Mouse (Mus musculus): ENCODE measurements around the gene Col4a1. TPM values are rescaled to one million over a fixed set of nuclear protein-coding genes. Genes with fewer than 3 reads are reported as not detected.

Col4a1 gene
- polyA plus RNA-seq, 1 experiment = 136 TPM

DNA sequence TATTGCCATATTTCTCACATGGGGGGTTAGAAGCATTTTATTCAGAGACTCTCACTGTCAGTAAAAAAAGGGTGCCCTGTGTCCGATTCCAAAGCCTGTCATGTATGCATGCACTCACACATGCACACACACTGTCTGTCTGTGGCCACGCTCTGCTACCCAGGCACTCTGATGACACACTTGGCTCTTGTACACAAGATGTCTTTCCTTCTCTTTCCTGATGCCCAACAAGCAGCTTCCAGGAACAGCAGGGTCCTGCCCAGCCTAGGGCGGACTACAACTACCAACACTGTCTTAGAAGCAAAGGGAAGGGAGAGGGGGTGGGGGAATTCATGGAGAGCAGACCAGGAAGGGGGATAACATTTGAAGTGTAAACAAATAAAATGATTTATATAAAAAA, 162.4 kb downstream of the Col4a1 start:
- Histone ChIP-seq H3K27ac (ENCODE audit: insufficient read depth, low read depth, low read length) (no peak overlapping the region), H3K4me1 (ENCODE audit: control insufficient read depth, insufficient read depth, insufficient read length, low read length) (no peaks in the 10 kb centered on the region), H3K4me3 (ENCODE audit: low read depth, low read length) (no peak overlapping the region), H3K27me3 (ENCODE audit: control insufficient read depth, insufficient read depth, low read length) (no peaks in the 10 kb centered on the region), H3K36me3 (ENCODE audit: control insufficient read depth, insufficient read depth, low read length) (no peaks in the 10 kb centered on the region)
- TF ChIP-seq CTCF (IDR thresholded peaks at IDR 0.05; ENCODE audit: extremely low read depth, insufficient read length, insufficient replicate concordance, low read depth, low read length) (no peak), POLR2A (IDR thresholded peaks at IDR 0.05; ENCODE audit: low read depth, low read length) (no peak)
- 84% methylated on average over 3 of the region's 3 CpGs for WGBS

DNA sequence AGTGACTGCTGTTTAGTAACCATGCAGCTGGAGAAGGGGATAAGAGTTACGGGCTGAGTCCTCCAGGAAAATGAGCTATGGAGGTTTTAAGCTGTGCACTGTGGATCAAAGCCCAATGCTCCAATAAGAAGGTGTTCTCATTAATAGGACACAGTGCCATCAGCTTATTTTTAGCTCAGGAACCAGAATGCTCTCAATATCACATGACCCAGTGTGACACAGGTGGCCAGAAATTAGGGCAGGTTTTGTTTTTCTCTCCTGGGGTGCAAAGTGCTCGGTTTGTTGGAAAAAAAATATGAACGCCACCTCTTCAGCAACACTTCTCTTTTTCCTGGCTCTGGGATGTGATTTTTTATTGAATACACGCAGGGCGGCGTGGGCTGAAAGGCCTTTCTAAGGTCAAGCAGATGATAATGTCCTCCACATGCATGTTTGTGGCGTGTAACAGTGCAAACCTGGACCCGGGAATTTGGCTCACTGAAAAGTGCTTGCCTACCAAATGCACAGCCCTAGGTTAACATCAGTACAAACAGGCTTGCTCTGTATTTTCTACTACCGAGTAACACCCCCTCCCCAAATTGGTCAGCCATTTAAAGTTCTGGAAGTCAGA, 163.3 kb downstream of the Col4a1 start:
- Histone ChIP-seq H3K27ac (ENCODE audit: insufficient read depth, low read depth, low read length) (no peak overlapping the region), H3K36me3 (ENCODE audit: control insufficient read depth, insufficient read depth, low read length) (no peaks in the 10 kb centered on the region)

DNA sequence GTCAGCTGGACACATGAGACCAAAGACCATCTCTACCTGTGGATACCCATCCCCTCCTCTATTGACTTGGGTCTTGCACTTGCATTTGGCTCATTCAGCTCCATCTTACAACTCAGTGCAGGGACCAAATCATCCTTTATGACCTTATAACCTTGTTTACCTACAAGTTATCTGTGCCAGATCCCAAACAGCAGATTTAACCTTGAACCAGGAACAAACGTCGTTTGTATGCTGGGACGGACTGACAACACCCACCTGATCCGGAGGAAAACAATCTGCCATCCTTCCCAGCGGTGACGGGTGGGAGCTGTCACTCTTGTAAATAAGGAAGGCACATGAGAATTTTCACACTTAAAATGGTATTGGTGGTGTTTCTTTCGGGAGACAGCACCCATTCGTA, 163.8 kb downstream of the Col4a1 start:
- no peaks in the 10 kb centered on the region for H3K27me3 ChIP-seq (ENCODE audit: control insufficient read depth, insufficient read depth, low read length)
- no peak for TF ChIP-seq POLR2A (IDR thresholded peaks at IDR 0.05; ENCODE audit: low read depth, low read length)
- no peak for TF ChIP-seq CTCF (IDR thresholded peaks at IDR 0.05; ENCODE audit: extremely low read depth, insufficient read length, insufficient replicate concordance, low read depth, low read length)
- WGBS = 45% methylated on average over 8 of the region's 8 CpGs
- H3K4me1 ChIP-seq (ENCODE audit: control insufficient read depth, insufficient read depth, insufficient read length, low read length) = no peaks in the 10 kb centered on the region
- no peaks in the 10 kb centered on the region for H3K36me3 ChIP-seq (ENCODE audit: control insufficient read depth, insufficient read depth, low read length)
- H3K27ac ChIP-seq (ENCODE audit: insufficient read depth, low read depth, low read length) = no peak overlapping the region
- H3K4me3 ChIP-seq (ENCODE audit: low read depth, low read length) = no peak overlapping the region

More for the DNA sequence above, 163.3 kb downstream of the Col4a1 start:
- Histone ChIP-seq H3K4me3 (ENCODE audit: low read depth, low read length) (no peak overlapping the region), H3K27me3 (ENCODE audit: control insufficient read depth, insufficient read depth, low read length) (no peaks in the 10 kb centered on the region), H3K4me1 (ENCODE audit: control insufficient read depth, insufficient read depth, insufficient read length, low read length) (no peaks in the 10 kb centered on the region)
- WGBS = 86% methylated on average over 9 of the region's 9 CpGs
- TF ChIP-seq CTCF (IDR thresholded peaks at IDR 0.05; ENCODE audit: extremely low read depth, insufficient read length, insufficient replicate concordance, low read depth, low read length) (no peak), POLR2A (IDR thresholded peaks at IDR 0.05; ENCODE audit: low read depth, low read length) (no peak)

Other genes with a start within 250 kb of the Col4a1 start
- 23.8 and 35.6 TPM in 2 replicates for gene Col4a2, start within 50 bp of the Col4a1 start, polyA plus RNA-seq (2012; rRNA removed)
- 18.6 and 43.3 TPM in 2 replicates for gene Rab20, start 165.9 kb upstream of the Col4a1 start, polyA plus RNA-seq (2012; rRNA removed)
- gene Naxd, start 184.7 kb upstream of the Col4a1 start, polyA plus RNA-seq (2012; rRNA removed) = 64.9 and 81.1 TPM in 2 replicates
- 32.0 and 46.2 TPM in 2 replicates for gene Cars2, start 238.0 kb upstream of the Col4a1 start, polyA plus RNA-seq (2012; rRNA removed)
- 4.0 and 13.2 TPM in 2 replicates for gene Ing1, start 242.7 kb upstream of the Col4a1 start, polyA plus RNA-seq (2012; rRNA removed)

Data from small intestine, adult 2 months (tissue).